Mouse (Mus musculus) ES-Bruce4 (cell line): ENCODE measurements around the gene Mei4.

ENCODE experiments used
- CTCF ChIP-seq: IDR thresholded peaks from one replicate; pipeline ENCODE4 v1.8.1; 2011; ENCODE audit warnings: low read depth, low read length
- POLR2A ChIP-seq: IDR thresholded peaks from one replicate; pipeline ENCODE4 v1.8.1; 2011; ENCODE audit warnings: low read length; ENCODE audit not compliant: insufficient read depth

GRCm38 (mm10) chr9:81957842-81958241 lies 94.4 kb downstream of the Mei4 start:
- TF ChIP-seq CTCF (no peak), POLR2A (no peak)
